Mouse (Mus musculus): ENCODE measurements around the gene Cpeb3.

DNA sequence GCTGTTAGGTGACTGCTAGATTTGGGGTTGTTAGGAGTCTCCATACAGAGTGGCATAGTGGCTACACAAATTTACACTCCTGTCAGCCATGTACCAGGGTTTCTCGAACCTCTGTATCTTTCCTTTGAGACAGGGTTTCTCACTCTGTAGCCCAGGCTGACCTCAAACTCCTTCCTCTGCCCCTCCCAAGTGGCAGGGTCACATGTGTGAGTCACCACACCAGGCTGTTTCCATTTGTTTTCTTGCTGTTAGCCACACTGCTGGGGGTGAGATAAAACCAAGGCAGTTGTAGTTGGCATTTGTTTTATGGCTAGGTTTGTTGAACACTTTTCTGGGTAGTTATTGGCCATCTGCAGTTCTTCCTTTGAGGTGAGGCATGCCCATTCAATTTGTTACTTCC lies 97.9 kb downstream of the Cpeb3 start:
- no peak for TF ChIP-seq CTCF (IDR thresholded peaks at IDR 0.05; ENCODE audit: borderline replicate concordance, control insufficient read depth, extremely low read depth, insufficient read depth, low read length, poor library complexity)
- no peak for TF ChIP-seq POLR2A (IDR thresholded peaks at IDR 0.05; ENCODE audit: control insufficient read depth, extremely low read depth, insufficient read depth, low read length, poor library complexity)
